Comparison of ENCODE assay signal across 12 mouse cellular contexts in the genomic region with DNA sequence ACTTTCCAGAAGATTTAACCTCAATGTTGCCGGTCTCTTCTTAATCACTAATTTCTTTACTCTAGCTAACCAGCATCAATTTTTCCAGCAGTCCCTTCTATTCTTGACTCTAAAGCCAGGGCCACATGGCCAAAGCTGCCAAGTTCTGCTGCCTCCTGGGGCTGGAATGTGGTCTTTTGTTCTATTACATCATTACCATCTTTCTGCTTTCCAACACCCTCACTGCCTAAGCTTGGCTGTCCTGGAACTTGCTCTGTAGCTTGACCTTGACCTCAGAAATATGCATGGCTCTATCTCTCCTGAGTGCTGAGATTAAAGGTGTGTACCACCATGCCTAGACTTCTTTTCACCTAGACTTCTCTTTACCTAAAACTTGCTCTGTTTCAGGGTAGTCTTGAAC.
"Had no signal": no experiment of that assay in that cellular context is flagged by ENCODE, and none has a peak within 500 bp of the region (broad histone marks: within the 10 kb centered on the region; RNA-seq: fewer than 3 reads in every experiment).

No protein-coding gene starts in this region.

- DNase-seq: gastrocnemius, postnatal 14 days; gastrocnemius, postnatal 36 days; heart, adult 2 months; heart, postnatal 14 days; heart, postnatal 36 days; kidney, adult 11 months; kidney, adult 2 months; kidney, adult 9 months; kidney, postnatal 14 days; kidney, postnatal 36 days; layer of hippocampus, adult 9-11 months; liver had no signal
